Mouse (Mus musculus) thymus, adult 2 months (tissue): ENCODE data around the gene Mad2l2. TPM values are rescaled to one million over a fixed set of nuclear protein-coding genes. Genes with fewer than 3 reads are reported as not detected.
"Not testable (repeated sequence)": the region's sequence is repeated elsewhere in the genome, so short reads cannot be mapped to it uniquely, and the experiment has no call there.

Experiments
- DNase-seq: peaks from one replicate; pipeline ENCODE4 v3.0.0; 2021
- H3K27ac ChIP-seq: fragments of 200-500 bp; 2 replicates; pipeline ENCODE4 v1.5.1; 2012; ENCODE audit warnings: low read length, control low read depth; ENCODE audit not compliant: control insufficient read depth, insufficient read depth
- H3K27me3 ChIP-seq: fragments of 200-500 bp; 2 replicates; pipeline ENCODE4 v1.6.1; 2012; ENCODE audit warnings: mild to moderate bottlenecking, low read length, moderate library complexity, mixed read lengths; ENCODE audit not compliant: control insufficient read depth, insufficient read depth
- H3K36me3 ChIP-seq: fragments of 200-500 bp; 2 replicates; pipeline ENCODE4 v1.6.1; 2012; ENCODE audit warnings: mild to moderate bottlenecking, low read length, moderate library complexity; ENCODE audit not compliant: control insufficient read depth, insufficient read depth
- H3K4me1 ChIP-seq: fragments of 200-500 bp; replicated peaks from 2 replicates; pipeline ENCODE4 v1.6.1; 2012; ENCODE audit warnings: low read length; ENCODE audit not compliant: control insufficient read depth, insufficient read depth
- H3K4me3 ChIP-seq: fragments of 200-500 bp; 2 replicates; pipeline ENCODE4 v1.5.1; 2012; ENCODE audit warnings: mild to moderate bottlenecking, low read length, control low read depth, moderate library complexity; ENCODE audit not compliant: control insufficient read depth, insufficient read depth
- CTCF ChIP-seq: fragments of 200-500 bp; IDR thresholded peaks from 2 replicates; pipeline ENCODE4 v1.5.1; 2012; ENCODE audit warnings: mild to moderate bottlenecking, control low read depth, low read length, moderate library complexity, borderline replicate concordance; ENCODE audit not compliant: control insufficient read depth, poor library complexity, insufficient read depth; ENCODE audit errors: extremely low read depth
- POLR2A ChIP-seq: fragments of 200-500 bp; IDR thresholded peaks from 2 replicates; pipeline ENCODE4 v1.6.1; 2012; ENCODE audit warnings: mild to moderate bottlenecking, low read length, control low read depth, moderate library complexity; ENCODE audit not compliant: control insufficient read depth, poor library complexity, insufficient read depth; ENCODE audit errors: extremely low read depth
- whole genome bisulfite sequencing: fragments of 180-500 bp; shearing (Covaris S2); methylation state at CpG from one replicate; pipeline ENCODE4 v1.1.7; 2018; 5-methylcytosine and 5-hydroxymethylcytosine counted together
- polyA plus RNA-seq: library from polyadenylated mRNA; depleted of rRNA; stranded (reverse); fragments of >200 nt; gene quantifications from 2 replicates; pipeline ENCODE4 v1.2.3, GENCODE M21; 2012

The Mad2l2 gene
- polyA plus RNA-seq, 1 experiment, result 37.7 TPM

- TF ChIP-seq POLR2A (no peak), CTCF (0 out of 2 replicates have a peak, but pooled peaks have one; percentile 6)
- no peaks in the 10 kb centered on the region for H3K36me3 ChIP-seq
- H3K27me3 ChIP-seq, result peaks cover 18% of the 10 kb centered on the region
- H3K27ac ChIP-seq, result no peak overlapping the region
- 17% methylated on average over 15 of the region's 15 CpGs for WGBS
- H3K4me1 ChIP-seq, result no peaks in the 10 kb centered on the region
- no peak overlapping the region for H3K4me3 ChIP-seq
- no peak for DNase-seq
These were observed 39.4 kb downstream of the Mad2l2 start for GRCm38 (mm10) chr4:148169586-148169985.

GRCm38 (mm10) chr4:148170842-148171241 lies 40.7 kb downstream of the Mad2l2 start:
- no peak for DNase-seq
- no peaks in the 10 kb centered on the region for H3K4me1 ChIP-seq
- TF ChIP-seq POLR2A (no peak), CTCF (peak; percentile 77; the same call in 1 of the 2 replicates)
- peaks cover 15% of the 10 kb centered on the region for H3K27me3 ChIP-seq
- no peak overlapping the region for H3K4me3 ChIP-seq
- H3K36me3 ChIP-seq, result no peaks in the 10 kb centered on the region
- 4% methylated on average over 2 of the region's 2 CpGs for WGBS
- no peak overlapping the region for H3K27ac ChIP-seq

GRCm38 (mm10) chr4:148171261-148171660 lies 41.1 kb downstream of the Mad2l2 start:
- Histone ChIP-seq H3K4me3 (no peak overlapping the region), H3K4me1 (no peaks in the 10 kb centered on the region), H3K27me3 (peaks cover 15% of the 10 kb centered on the region), H3K27ac (no peak overlapping the region), H3K36me3 (no peaks in the 10 kb centered on the region)
- TF ChIP-seq CTCF (no peak), POLR2A (no peak)
- DNase-seq, result no peak
- WGBS, result 71% methylated on average over 3 of the region's 3 CpGs

- H3K27me3 ChIP-seq, result peaks cover 15% of the 10 kb centered on the region
- TF ChIP-seq POLR2A (no peak), CTCF (no peak)
- no peak overlapping the region for H3K4me3 ChIP-seq
- H3K4me1 ChIP-seq, result no peaks in the 10 kb centered on the region
- WGBS, result 13% methylated on average over 30 of the region's 30 CpGs
- no peak for DNase-seq
- H3K27ac ChIP-seq, result no peak overlapping the region
- H3K36me3 ChIP-seq, result no peaks in the 10 kb centered on the region
These were observed 43.8 kb downstream of the Mad2l2 start for GRCm38 (mm10) chr4:148173811-148174494.

- Histone ChIP-seq H3K27me3 (peaks cover 15% of the 10 kb centered on the region), H3K36me3 (no peaks in the 10 kb centered on the region), H3K4me1 (no peaks in the 10 kb centered on the region), H3K27ac (no peak overlapping the region), H3K4me3 (no peak overlapping the region)
- TF ChIP-seq CTCF, result no peak
- TF ChIP-seq POLR2A, result no peak
- no peak for DNase-seq
- 39% methylated on average over 12 of the region's 12 CpGs for WGBS
These were observed 44.3 kb downstream of the Mad2l2 start for GRCm38 (mm10) chr4:148174495-148174862.

- peaks cover 15% of the 10 kb centered on the region for H3K27me3 ChIP-seq
- WGBS, result 10% methylated on average over 6 of the region's 6 CpGs
- H3K4me1 ChIP-seq, H3K36me3 ChIP-seq, H3K27ac ChIP-seq, DNase-seq, H3K4me3 ChIP-seq: not testable (repeated sequence)
These were observed 46.4 kb downstream of the Mad2l2 start for GRCm38 (mm10) chr4:148176603-148177002.

- H3K27me3 ChIP-seq, result peaks cover 14% of the 10 kb centered on the region
These were observed 47.5 kb downstream of the Mad2l2 start for GRCm38 (mm10) chr4:148177716-148178115.

More at GRCm38 (mm10) chr4:148177716-148178115, 47.5 kb downstream of the Mad2l2 start:
- Histone ChIP-seq H3K36me3 (no peaks in the 10 kb centered on the region), H3K4me1 (no peaks in the 10 kb centered on the region), H3K4me3 (no peak overlapping the region), H3K27ac (no peak overlapping the region)
- TF ChIP-seq POLR2A, result no peak
- no peak for TF ChIP-seq CTCF
- DNase-seq, result no peak
